ENCODE assay signal across 10 mouse cellular contexts in genomic region chr17:24557091-24557490, GRCm38 (mm10). TPM values are rescaled to one million over a fixed set of nuclear protein-coding genes. Genes with fewer than 3 reads are reported as not detected.
A peak's percentile ranks its signal among the peaks of the same experiment; 100 is the strongest.
DNase-seq lines count a peak whose midpoint lies in the region; ATAC-seq lines count a peak whose summit lies in the region.
"Had no signal": no experiment of that assay in that cellular context is flagged by ENCODE, and none has a peak within 500 bp of the region (broad histone marks: within the 10 kb centered on the region; RNA-seq: fewer than 3 reads in every experiment).

No protein-coding gene starts in this region.

- H3K4me2 ChIP-seq in forebrain, embryonic 12.5 days = no peak overlapping the region
- no peak overlapping the region for H3K4me2 ChIP-seq in forebrain, embryonic 16.5 days (ENCODE audit: low read length)
- H3K4me2 ChIP-seq in lung, embryonic 15.5 days = no peak overlapping the region
- H3K4me2 ChIP-seq: embryonic facial prominence, embryonic 13.5 days had no signal

- no peak for ATAC-seq in forebrain, embryonic 12.5 days (ENCODE audit: low FRiP score)
- ATAC-seq in forebrain, embryonic 16.5 days = no peak
- ATAC-seq in lung, embryonic 15.5 days (ENCODE audit: borderline replicate concordance, extremely low read depth, low FRiP score, low TSS enrichment) = no peak

- no peak overlapping the region for H3K9ac ChIP-seq in forebrain, embryonic 12.5 days
- no peak overlapping the region for H3K9ac ChIP-seq in forebrain, embryonic 16.5 days (replicated peaks; ENCODE audit: low read depth, low read length)
- H3K9ac ChIP-seq in lung, embryonic 15.5 days = no peak overlapping the region
- H3K9ac ChIP-seq: embryonic facial prominence, embryonic 13.5 days had no signal

- H3K27ac ChIP-seq in forebrain, embryonic 12.5 days = 0 out of 2 replicates have a peak overlapping the region, but pooled peaks have one; percentile 21
- no peak overlapping the region for H3K27ac ChIP-seq in forebrain, embryonic 16.5 days (ENCODE audit: low read length)
- peak overlapping the region; percentile 95; the same call in 1 of the 2 replicates for H3K27ac ChIP-seq in lung, embryonic 15.5 days
- H3K27ac ChIP-seq: embryonic facial prominence, embryonic 13.5 days had no signal

- H3K27me3 ChIP-seq in forebrain, embryonic 12.5 days = 0 out of 2 replicates have a peak, but pooled peaks cover 3% of the 10 kb centered on the region
- H3K27me3 ChIP-seq in forebrain, embryonic 16.5 days (replicated peaks; ENCODE audit: control insufficient read depth, insufficient read depth, low read length) = no peaks in the 10 kb centered on the region
- H3K27me3 ChIP-seq in lung, embryonic 15.5 days = no peaks in the 10 kb centered on the region
- H3K27me3 ChIP-seq: embryonic facial prominence, embryonic 13.5 days had no signal

- 87% methylated on average over 7 of the region's 7 CpGs for WGBS in forebrain, embryonic 12.5 days
- 90% methylated on average over 7 of the region's 7 CpGs for WGBS in forebrain, embryonic 16.5 days
- 66% methylated on average over 7 of the region's 7 CpGs for WGBS in lung, embryonic 15.5 days

- no peaks in the 10 kb centered on the region for H3K36me3 ChIP-seq in forebrain, embryonic 12.5 days (replicated peaks)
- H3K36me3 ChIP-seq in forebrain, embryonic 16.5 days (ENCODE audit: control insufficient read depth, insufficient read depth) = no peaks in the 10 kb centered on the region
- H3K36me3 ChIP-seq in lung, embryonic 15.5 days = no peaks in the 10 kb centered on the region

- no peak overlapping the region for H3K4me3 ChIP-seq in forebrain, embryonic 12.5 days (replicated peaks)
- H3K4me3 ChIP-seq in forebrain, embryonic 16.5 days (replicated peaks; ENCODE audit: low read length) = no peak overlapping the region
- no peak overlapping the region for H3K4me3 ChIP-seq in lung, embryonic 15.5 days
- H3K4me3 ChIP-seq: embryonic facial prominence, embryonic 13.5 days had no signal

- peak; percentile 19 for DNase-seq in urinary bladder, postnatal 25 days (ENCODE audit: low spot score)
- DNase-seq in urinary bladder, adult 2 months (ENCODE audit: low spot score) = no peak
- DNase-seq in adrenal gland, adult (ENCODE audit: inconsistent age in 2 of 2, low spot score in 1 of 2) = no peak
- DNase-seq in yolk sac, embryonic 10.5 days (ENCODE audit: low spot score) = no peak
- DNase-seq in Muller cell, postnatal 12 days (ENCODE audit: inconsistent ontology term) = no peak
- DNase-seq: kidney, adult 9 months had no signal

- no peaks in the 10 kb centered on the region for H3K9me3 ChIP-seq in forebrain, embryonic 12.5 days
- no peaks in the 10 kb centered on the region for H3K9me3 ChIP-seq in forebrain, embryonic 16.5 days (ENCODE audit: control insufficient read depth, low read length)
- no peaks in the 10 kb centered on the region for H3K9me3 ChIP-seq in lung, embryonic 15.5 days
- H3K9me3 ChIP-seq: embryonic facial prominence, embryonic 13.5 days had no signal

- H3K4me1 ChIP-seq in forebrain, embryonic 12.5 days = peaks cover 30% of the 10 kb centered on the region
- H3K4me1 ChIP-seq in forebrain, embryonic 16.5 days (replicated peaks; ENCODE audit: control insufficient read depth, insufficient read depth, low read length) = peaks cover 22% of the 10 kb centered on the region
- H3K4me1 ChIP-seq in lung, embryonic 15.5 days = peaks cover 29% of the 10 kb centered on the region

RNA-seq across cellular contexts. Expression of gene Pkd1, which starts 7.5 kb away (rescaled TPM):
- 15.5 and 17.9 TPM in 2 replicates for polyA plus RNA-seq in forebrain, embryonic 12.5 days (2016; fragmentation: Nextera tagmentation; extraction: Ambion mirVana)
- polyA plus RNA-seq in forebrain, embryonic 16.5 days (2015; fragmentation: Nextera tagmentation; extraction: Ambion mirVana) = 18.3 and 27.6 TPM in 2 replicates
- 69.8 and 84.0 TPM in 2 replicates for polyA plus RNA-seq in urinary bladder, adult 2 months (2012; rRNA removed)
- 24.7 and 30.2 TPM in 2 replicates for polyA plus RNA-seq in lung, embryonic 15.5 days (2015; fragmentation: Nextera tagmentation; extraction: Ambion mirVana)

RNA-seq across cellular contexts. Expression of gene Rab26, which starts 23.1 kb away (rescaled TPM):
- polyA plus RNA-seq in forebrain, embryonic 12.5 days (2016; fragmentation: Nextera tagmentation; extraction: Ambion mirVana) = 1.7 and 1.9 TPM in 2 replicates
- 6.8 and 10.9 TPM in 2 replicates for polyA plus RNA-seq in forebrain, embryonic 16.5 days (2015; fragmentation: Nextera tagmentation; extraction: Ambion mirVana)
- polyA plus RNA-seq in urinary bladder, adult 2 months (2012; rRNA removed) = 1.4 and 1.5 TPM in 2 replicates
- 2.3 and 3.3 TPM in 2 replicates for polyA plus RNA-seq in lung, embryonic 15.5 days (2015; fragmentation: Nextera tagmentation; extraction: Ambion mirVana)

RNA-seq across cellular contexts. Expression of gene Traf7, which starts 29.4 kb away (rescaled TPM):
- polyA plus RNA-seq in forebrain, embryonic 12.5 days (2016; fragmentation: Nextera tagmentation; extraction: Ambion mirVana) = 100 and 103 TPM in 2 replicates
- polyA plus RNA-seq in forebrain, embryonic 16.5 days (2015; fragmentation: Nextera tagmentation; extraction: Ambion mirVana) = 108 and 121 TPM in 2 replicates
- 174 and 223 TPM in 2 replicates for polyA plus RNA-seq in urinary bladder, adult 2 months (2012; rRNA removed)
- 96.7 and 106 TPM in 2 replicates for polyA plus RNA-seq in lung, embryonic 15.5 days (2015; fragmentation: Nextera tagmentation; extraction: Ambion mirVana)
